9 mouse cellular contexts compared by ENCODE assay signal in genomic region chr4:148082257-148083044, GRCm38 (mm10). TPM values are rescaled to one million over a fixed set of nuclear protein-coding genes. Genes with fewer than 3 reads are reported as not detected.
DNase-seq lines count a peak whose midpoint lies in the region; ATAC-seq and TF ChIP-seq lines count a peak whose summit lies in the region.
"Had no signal": no experiment of that assay in that cellular context is flagged by ENCODE, and none has a peak within 500 bp of the region (broad histone marks: within the 10 kb centered on the region; RNA-seq: fewer than 3 reads in every experiment).

No protein-coding gene starts in this region.

- no peak overlapping the region for H3K4me2 ChIP-seq in limb, embryonic 14.5 days (replicated peaks; ENCODE audit: low read depth, low read length, severe bottlenecking)
- H3K4me2 ChIP-seq: neural tube, embryonic 13.5 days had no signal

- peak; percentile 62 for TF ChIP-seq CTCF in cortical plate, adult 2 months (IDR thresholded peaks at IDR 0.05; ENCODE audit: extremely low read depth, insufficient read depth, low read length)

- H3K9me3 ChIP-seq in limb, embryonic 14.5 days (ENCODE audit: control insufficient read depth, low read length): no peaks in the 10 kb centered on the region
- H3K9me3 ChIP-seq: neural tube, embryonic 13.5 days had no signal

- DNase-seq in ovary, postnatal 36 days (ENCODE audit: low spot score): peak; percentile 42
- DNase-seq in ovary, postnatal 14 days (ENCODE audit: low spot score): no peak
- DNase-seq in T-cell, adult 2 months (ENCODE audit: low spot score): peak; percentile 58
- peak; percentile 67 to 86 for DNase-seq in heart, postnatal 10 days
- peak; percentile 38 for DNase-seq in limb, embryonic 14.5 days (ENCODE audit: low spot score)
- DNase-seq in naive thymus-derived CD4-positive, alpha-beta T cell, adult 2 months (ENCODE audit: low read depth): peak; percentile 77
- DNase-seq in frontal cortex, postnatal 14 days (ENCODE audit: low spot score in 2 of 2): no peak

- no peak overlapping the region for H3K4me3 ChIP-seq in cortical plate, adult 2 months (ENCODE audit: insufficient read depth, low read length)
- no peak overlapping the region for H3K4me3 ChIP-seq in limb, embryonic 14.5 days (replicated peaks; ENCODE audit: low read length)
- H3K4me3 ChIP-seq: neural tube, embryonic 13.5 days had no signal

- H3K27ac ChIP-seq in cortical plate, adult 2 months (ENCODE audit: insufficient read depth, low read length): no peak overlapping the region
- H3K27ac ChIP-seq in limb, embryonic 14.5 days (replicated peaks; ENCODE audit: low read depth, low read length): no peak overlapping the region
- H3K27ac ChIP-seq: neural tube, embryonic 13.5 days had no signal

- no peak overlapping the region for H3K9ac ChIP-seq in limb, embryonic 14.5 days (ENCODE audit: low read depth, low read length, severe bottlenecking)

- H3K27me3 ChIP-seq in limb, embryonic 14.5 days (ENCODE audit: control insufficient read depth, insufficient read depth, low read length): no peaks in the 10 kb centered on the region
- H3K27me3 ChIP-seq: neural tube, embryonic 13.5 days had no signal

- H3K4me1 ChIP-seq in cortical plate, adult 2 months (ENCODE audit: control insufficient read depth, insufficient read depth, low read length): no peaks in the 10 kb centered on the region
- H3K4me1 ChIP-seq in limb, embryonic 14.5 days (ENCODE audit: control insufficient read depth, insufficient read depth, low read length): 0 out of 2 replicates have a peak, but pooled peaks cover 14% of the 10 kb centered on the region

- H3K36me3 ChIP-seq in limb, embryonic 14.5 days (ENCODE audit: control insufficient read depth, insufficient read depth, low read length): peaks cover 17% of the 10 kb centered on the region
- H3K36me3 ChIP-seq: neural tube, embryonic 13.5 days had no signal

- ATAC-seq in limb, embryonic 14.5 days (ENCODE audit: low FRiP score, low read depth): no peak

- TF ChIP-seq POLR2A in cortical plate, adult 2 months (IDR thresholded peaks at IDR 0.05; ENCODE audit: extremely low read depth, insufficient read depth, low read length): no peak
- TF ChIP-seq POLR2A in limb, embryonic 14.5 days (IDR thresholded peaks at IDR 0.05; ENCODE audit: borderline replicate concordance, extremely low read depth, insufficient read depth, insufficient read length): no peak

- WGBS in limb, embryonic 14.5 days: 51% methylated on average over 12 of the region's 12 CpGs

- intact Hi-C loops in heart, postnatal 10 days (cut with DNase I): no loop called here

RNA-seq across cellular contexts. Expression of gene Agtrap, which starts 5.4 kb away (rescaled TPM):
- 5.8 and 6.1 TPM in 2 replicates for polyA plus RNA-seq in cortical plate, adult 2 months (2012; rRNA removed)
- 10 to 100 TPM; 33.6 to 37.0 TPM for total RNA-seq in heart, postnatal 10 days (2021)
- 11.0 and 14.6 TPM in 2 replicates for polyA plus RNA-seq in limb, embryonic 14.5 days (2012; rRNA removed)
- polyA plus RNA-seq in limb, embryonic 14.5 days (2014; fragmentation: Nextera tagmentation; extraction: Ambion mirVana): 17.6 and 20.1 TPM in 2 replicates

RNA-seq across cellular contexts. Expression of gene Mthfr, which starts 43.6 kb away (rescaled TPM):
- polyA plus RNA-seq in cortical plate, adult 2 months (2012; rRNA removed): 32.2 and 34.2 TPM in 2 replicates
- total RNA-seq in heart, postnatal 10 days (2021): 10 to 100 TPM; 15.2 to 16.5 TPM
- polyA plus RNA-seq in limb, embryonic 14.5 days (2012; rRNA removed): 37.4 and 44.8 TPM in 2 replicates
- polyA plus RNA-seq in limb, embryonic 14.5 days (2014; fragmentation: Nextera tagmentation; extraction: Ambion mirVana): 18.9 and 21.0 TPM in 2 replicates

RNA-seq across cellular contexts. Expression of gene Clcn6, which starts 43.8 kb away (rescaled TPM):
- 44.6 and 45.0 TPM in 2 replicates for polyA plus RNA-seq in cortical plate, adult 2 months (2012; rRNA removed)
- 10 to 100 TPM; 11.0 to 14.6 TPM for total RNA-seq in heart, postnatal 10 days (2021)
- polyA plus RNA-seq in limb, embryonic 14.5 days (2012; rRNA removed): 22.5 and 28.1 TPM in 2 replicates
- polyA plus RNA-seq in limb, embryonic 14.5 days (2014; fragmentation: Nextera tagmentation; extraction: Ambion mirVana): 5.2 and 6.9 TPM in 2 replicates

RNA-seq across cellular contexts. Expression of gene Mad2l2, which starts 47.7 kb away (rescaled TPM):
- polyA plus RNA-seq in cortical plate, adult 2 months (2012; rRNA removed): 24.2 and 25.2 TPM in 2 replicates
- 10 to 100 TPM; 12.5 to 15.1 TPM for total RNA-seq in heart, postnatal 10 days (2021)
- polyA plus RNA-seq in limb, embryonic 14.5 days (2012; rRNA removed): 55.9 and 56.9 TPM in 2 replicates
- 66.0 and 77.8 TPM in 2 replicates for polyA plus RNA-seq in limb, embryonic 14.5 days (2014; fragmentation: Nextera tagmentation; extraction: Ambion mirVana)

RNA-seq across cellular contexts. Expression of gene Draxin, which starts 48.0 kb away (rescaled TPM):
- polyA plus RNA-seq in cortical plate, adult 2 months (2012; rRNA removed): 0.42 and 0.45 TPM in 2 replicates
- not detected for total RNA-seq in heart, postnatal 10 days (2021)
- 1.5 and 1.7 TPM in 2 replicates for polyA plus RNA-seq in limb, embryonic 14.5 days (2012; rRNA removed)
- 0.45 and 0.50 TPM in 2 replicates for polyA plus RNA-seq in limb, embryonic 14.5 days (2014; fragmentation: Nextera tagmentation; extraction: Ambion mirVana)

Comparison
In these comparisons a context has a peak if more than half of its experiments do, and no peak if none do; other contexts are left out.
1. DNase-seq: peak in ovary, postnatal 36 days (single experiment), T-cell, adult 2 months (single experiment), heart, postnatal 10 days (2 of 2), limb, embryonic 14.5 days (single experiment) and naive thymus-derived CD4-positive, alpha-beta T cell, adult 2 months (single experiment); none in ovary, postnatal 14 days (single experiment) and frontal cortex, postnatal 14 days (0 of 2).